Mouse (Mus musculus): ENCODE data around the gene Gm29609. TPM values are rescaled to one million over a fixed set of nuclear protein-coding genes. Genes with fewer than 3 reads are reported as not detected.

Gm29609 gene
- polyA plus RNA-seq, 1 experiment: 4.0 TPM

Other genes with a start within 250 kb of the Gm29609 start
- 25.6 and 39.1 TPM in 2 replicates for gene Cgref1, start 234.3 kb downstream of the Gm29609 start, polyA plus RNA-seq (2012; rRNA removed)
- gene Preb, start 219.6 kb downstream of the Gm29609 start, polyA plus RNA-seq (2012; rRNA removed): 192 and 208 TPM in 2 replicates
- gene Tcf23, start 211.2 kb downstream of the Gm29609 start, polyA plus RNA-seq (2012; rRNA removed): 0.20 and 0.21 TPM in 2 replicates
- gene Atraid, start 131.6 kb downstream of the Gm29609 start, polyA plus RNA-seq (2012; rRNA removed): 175 TPM in 2 replicates
- gene Slc5a6, start 131.0 kb downstream of the Gm29609 start, polyA plus RNA-seq (2012; rRNA removed): 33.1 and 35.2 TPM in 2 replicates
- 14.8 and 18.0 TPM in 2 replicates for gene Cad, start 125.1 kb downstream of the Gm29609 start, polyA plus RNA-seq (2012; rRNA removed)
- not detected in 2 replicates for gene Dnajc5g, start 73.6 kb downstream of the Gm29609 start, polyA plus RNA-seq (2012; rRNA removed)
- gene Slc30a3, start 71.7 kb downstream of the Gm29609 start, polyA plus RNA-seq (2012; rRNA removed): 140 and 173 TPM in 2 replicates
- gene Trim54, start 63.2 kb downstream of the Gm29609 start, polyA plus RNA-seq (2012; rRNA removed): 0.64 and 2.0 TPM in 2 replicates
- 2.0 and 2.7 TPM in 2 replicates for gene Ucn, start 41.1 kb downstream of the Gm29609 start, polyA plus RNA-seq (2012; rRNA removed)
- gene Mpv17, start 25.7 kb downstream of the Gm29609 start, polyA plus RNA-seq (2012; rRNA removed): 98.3 and 108 TPM in 2 replicates
- 80.3 and 89.9 TPM in 2 replicates for gene Gtf3c2, start 233 bp upstream of the Gm29609 start, polyA plus RNA-seq (2012; rRNA removed)
- 86.9 and 89.2 TPM in 2 replicates for gene Snx17, start 13.3 kb upstream of the Gm29609 start, polyA plus RNA-seq (2012; rRNA removed)
- gene Eif2b4, start 13.5 kb upstream of the Gm29609 start, polyA plus RNA-seq (2012; rRNA removed): 50.6 and 63.3 TPM in 2 replicates
- gene Zfp513, start 22.4 kb upstream of the Gm29609 start, polyA plus RNA-seq (2012; rRNA removed): 44.6 and 47.2 TPM in 2 replicates
- 90.8 and 98.9 TPM in 2 replicates for gene Ppm1g, start 40.8 kb upstream of the Gm29609 start, polyA plus RNA-seq (2012; rRNA removed)
- 99.9 and 116 TPM in 2 replicates for gene Nrbp1, start 61.0 kb upstream of the Gm29609 start, polyA plus RNA-seq (2012; rRNA removed)
- gene Gm9970, start 61.3 kb upstream of the Gm29609 start, polyA plus RNA-seq (2012; rRNA removed): not detected in 2 replicates
- 3.0 and 3.2 TPM in 2 replicates for gene Krtcap3, start 71.8 kb upstream of the Gm29609 start, polyA plus RNA-seq (2012; rRNA removed)
- gene Ift172, start 111.2 kb upstream of the Gm29609 start, polyA plus RNA-seq (2012; rRNA removed): 69.6 and 78.0 TPM in 2 replicates
- gene Fndc4, start 116.2 kb upstream of the Gm29609 start, polyA plus RNA-seq (2012; rRNA removed): 132 and 178 TPM in 2 replicates
- gene Gckr, start 117.5 kb upstream of the Gm29609 start, polyA plus RNA-seq (2012; rRNA removed): 0.16 and 0.23 TPM in 2 replicates

Measured in frontal cortex, adult 2 months (tissue).